Mouse (Mus musculus): ENCODE measurements around the gene Ece2. TPM values are rescaled to one million over a fixed set of nuclear protein-coding genes. Genes with fewer than 3 reads are reported as not detected.

Gene Ece2
- not detected in 2 replicates for polyA plus RNA-seq (2012)

GRCm38 (mm10) chr16:20629731-20630634 lies at the start of gene Ece2:
Gene Ece2, plus strand, starts transcription at chr16:20629828.
- peaks cover 55% of the 10 kb centered on the region for H3K27me3 ChIP-seq (ENCODE audit: control insufficient read depth)
- TF ChIP-seq TAL1 (IDR thresholded peaks at IDR 0.05; ENCODE audit: low read length) (no peak), GATA1 (IDR thresholded peaks at IDR 0.05; ENCODE audit: low read length) (no peak)
- peaks cover 3% of the 10 kb centered on the region; the same call in 1 of the 2 replicates for H3K4me1 ChIP-seq (ENCODE audit: control insufficient read depth)
- H3K4me3 ChIP-seq (replicated peaks), result no peak within 1 kb of the TSS
- no peaks in the 10 kb centered on the region; the same call in 1 of the 2 replicates for H3K9me3 ChIP-seq (ENCODE audit: control insufficient read depth, low read length)
- H3K36me3 ChIP-seq (ENCODE audit: control insufficient read depth), result no peaks in the 10 kb centered on the region

GRCm38 (mm10) chr16:20589366-20589938 lies 40.2 kb upstream of the Ece2 start, which contains the start of gene Vwa5b2:
Gene Vwa5b2, plus strand, starts transcription at chr16:20589471.
- H3K36me3 ChIP-seq (ENCODE audit: control insufficient read depth), result no peaks in the 10 kb centered on the region
- H3K4me1 ChIP-seq (ENCODE audit: control insufficient read depth), result peaks cover 29% of the 10 kb centered on the region
- peak within 1 kb of the TSS; percentile 35 for H3K4me3 ChIP-seq (replicated peaks)
- peaks cover 21% of the 10 kb centered on the region for H3K9me3 ChIP-seq (ENCODE audit: control insufficient read depth, low read length)
- peaks cover 85% of the 10 kb centered on the region for H3K27me3 ChIP-seq (ENCODE audit: control insufficient read depth)
- TF ChIP-seq TAL1 (IDR thresholded peaks at IDR 0.05; ENCODE audit: low read length) (no peak), GATA1 (IDR thresholded peaks at IDR 0.05; ENCODE audit: low read length) (no peak)

GRCm38 (mm10) chr16:20589939-20590679 lies 39.5 kb upstream of the Ece2 start:
- no peak for TF ChIP-seq TAL1 (IDR thresholded peaks at IDR 0.05; ENCODE audit: low read length)
- TF ChIP-seq GATA1 (IDR thresholded peaks at IDR 0.05; ENCODE audit: low read length), result no peak
- Histone ChIP-seq H3K4me3 (replicated peaks) (peak overlapping the region; percentile 35), H3K4me1 (ENCODE audit: control insufficient read depth) (peaks cover 36% of the 10 kb centered on the region), H3K27me3 (ENCODE audit: control insufficient read depth) (peaks cover 85% of the 10 kb centered on the region), H3K9me3 (ENCODE audit: control insufficient read depth, low read length) (peaks cover 21% of the 10 kb centered on the region), H3K36me3 (ENCODE audit: control insufficient read depth) (no peaks in the 10 kb centered on the region)

- no peaks in the 10 kb centered on the region for H3K36me3 ChIP-seq (ENCODE audit: control insufficient read depth)
- peaks cover 41% of the 10 kb centered on the region for H3K4me1 ChIP-seq (ENCODE audit: control insufficient read depth)
- H3K4me3 ChIP-seq (replicated peaks), result peak overlapping the region; percentile 35
- TF ChIP-seq GATA1 (IDR thresholded peaks at IDR 0.05; ENCODE audit: low read length) (no peak), TAL1 (IDR thresholded peaks at IDR 0.05; ENCODE audit: low read length) (no peak)
- H3K27me3 ChIP-seq (ENCODE audit: control insufficient read depth), result peaks cover 82% of the 10 kb centered on the region
- H3K9me3 ChIP-seq (ENCODE audit: control insufficient read depth, low read length), result peaks cover 21% of the 10 kb centered on the region
These were observed 39.0 kb upstream of the Ece2 start for GRCm38 (mm10) chr16:20590680-20591038.

- Histone ChIP-seq H3K36me3 (ENCODE audit: control insufficient read depth) (no peaks in the 10 kb centered on the region), H3K27me3 (ENCODE audit: control insufficient read depth) (peaks cover 81% of the 10 kb centered on the region), H3K4me3 (replicated peaks) (no peak overlapping the region), H3K9me3 (ENCODE audit: control insufficient read depth, low read length) (peaks cover 21% of the 10 kb centered on the region), H3K4me1 (ENCODE audit: control insufficient read depth) (peaks cover 46% of the 10 kb centered on the region)
- TF ChIP-seq TAL1 (IDR thresholded peaks at IDR 0.05; ENCODE audit: low read length) (no peak), GATA1 (IDR thresholded peaks at IDR 0.05; ENCODE audit: low read length) (no peak)
These were observed 38.4 kb upstream of the Ece2 start for GRCm38 (mm10) chr16:20591076-20591705.

- TF ChIP-seq TAL1 (IDR thresholded peaks at IDR 0.05; ENCODE audit: low read length) (peak; percentile 49), GATA1 (IDR thresholded peaks at IDR 0.05; ENCODE audit: low read length) (no peak)
These were observed 34.5 kb upstream of the Ece2 start for GRCm38 (mm10) chr16:20595060-20595673.

GRCm38 (mm10) chr16:20595737-20596136 lies 33.9 kb upstream of the Ece2 start:
- TF ChIP-seq GATA1 (IDR thresholded peaks at IDR 0.05; ENCODE audit: low read length), result no peak
- no peak for TF ChIP-seq TAL1 (IDR thresholded peaks at IDR 0.05; ENCODE audit: low read length)
- H3K4me3 ChIP-seq (replicated peaks), result no peak overlapping the region
- H3K27me3 ChIP-seq (ENCODE audit: control insufficient read depth), result peaks cover 43% of the 10 kb centered on the region
- no peaks in the 10 kb centered on the region for H3K36me3 ChIP-seq (ENCODE audit: control insufficient read depth)
- H3K4me1 ChIP-seq (ENCODE audit: control insufficient read depth), result peaks cover 42% of the 10 kb centered on the region
- peaks cover 3% of the 10 kb centered on the region; the same call in 1 of the 2 replicates for H3K9me3 ChIP-seq (ENCODE audit: control insufficient read depth, low read length)

More at GRCm38 (mm10) chr16:20595060-20595673, 34.5 kb upstream of the Ece2 start:
- Histone ChIP-seq H3K4me1 (ENCODE audit: control insufficient read depth) (peaks cover 48% of the 10 kb centered on the region), H3K36me3 (ENCODE audit: control insufficient read depth) (no peaks in the 10 kb centered on the region), H3K9me3 (ENCODE audit: control insufficient read depth, low read length) (peaks cover 8% of the 10 kb centered on the region; the same call in 1 of the 2 replicates), H3K4me3 (replicated peaks) (peak overlapping the region; percentile 20), H3K27me3 (ENCODE audit: control insufficient read depth) (peaks cover 45% of the 10 kb centered on the region)

All from erythroblast, embryonic 14.5 days (primary cell).